Mouse (Mus musculus) bone marrow, adult 2 months (tissue): ENCODE measurements around the gene Qars. TPM values are rescaled to one million over a fixed set of nuclear protein-coding genes. Genes with fewer than 3 reads are reported as not detected.

Source experiments
- H3K27ac ChIP-seq: fragments of 200-500 bp; 2 replicates; pipeline ENCODE4 v1.5.1; 2012; ENCODE audit warnings: low read depth, mild to moderate bottlenecking, control low read depth, inconsistent platforms, low read length; ENCODE audit not compliant: control insufficient read depth, poor library complexity, insufficient read depth
- H3K4me1 ChIP-seq: fragments of 200-500 bp; 2 replicates; pipeline ENCODE4 v1.6.1; 2011; ENCODE audit warnings: low read length; ENCODE audit not compliant: control insufficient read depth, insufficient read depth
- H3K4me3 ChIP-seq: fragments of 200-500 bp; replicated peaks from 2 replicates; pipeline ENCODE3; 2011; ENCODE audit warnings: mild to moderate bottlenecking, low read depth, low read length, control low read depth; ENCODE audit not compliant: control insufficient read depth
- CTCF ChIP-seq: fragments of 200-500 bp; IDR thresholded peaks from 2 replicates; pipeline ENCODE4 v1.5.1; 2011; ENCODE audit warnings: low read length, control low read depth; ENCODE audit not compliant: control insufficient read depth, insufficient read depth
- POLR2A ChIP-seq: fragments of 200-500 bp; IDR thresholded peaks from 2 replicates; pipeline ENCODE4 v1.6.1; 2011; ENCODE audit warnings: low read depth, mild to moderate bottlenecking, control low read depth, low read length, borderline replicate concordance; ENCODE audit not compliant: control insufficient read depth
- WGBS: fragments of 180-500 bp; shearing (Covaris S2); methylation state at CpG from one replicate; pipeline ENCODE4 v1.1.7; 2018; 5-methylcytosine and 5-hydroxymethylcytosine counted together
- polyA plus RNA-seq: library from polyadenylated mRNA; stranded (reverse); fragments of >200 nt; gene quantifications from 2 replicates; pipeline ENCODE4 v1.2.4, GENCODE M21; 2011; ENCODE audit warnings: low replicate concordance; ENCODE audit not compliant: missing spikeins, insufficient read depth, insufficient read length

Qars gene
- polyA plus RNA-seq, 1 experiment: 170 TPM

DNA sequence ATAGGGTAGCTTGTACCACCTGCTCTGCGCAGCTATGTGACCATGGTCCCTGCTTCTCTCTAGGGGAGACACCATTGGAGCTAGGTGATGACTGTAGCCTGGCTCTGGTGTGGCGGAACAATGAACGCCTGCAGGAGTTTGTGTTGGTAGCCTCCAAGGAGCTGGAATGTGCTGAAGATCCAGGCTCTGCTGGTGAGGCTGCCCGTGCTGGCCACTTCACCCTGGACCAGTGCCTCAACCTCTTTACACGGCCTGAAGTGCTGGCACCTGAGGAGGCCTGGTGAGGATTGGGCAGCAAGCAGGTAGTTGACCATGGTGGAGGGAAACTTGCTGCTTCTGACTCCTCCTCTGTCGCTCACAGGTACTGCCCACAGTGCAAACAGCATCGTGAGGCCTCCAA lies 8.3 kb upstream of the Qars start:
- 94% methylated on average over 7 of the region's 7 CpGs for WGBS
- Histone ChIP-seq H3K4me3 (no peak overlapping the region), H3K27ac (no peak overlapping the region; the same call in 1 of the 2 replicates), H3K4me1 (no peaks in the 10 kb centered on the region)
- no peak for TF ChIP-seq POLR2A
- TF ChIP-seq CTCF: no peak

- H3K4me1 ChIP-seq: no peaks in the 10 kb centered on the region
- 94% methylated on average over 15 of the region's 15 CpGs for WGBS
- no peak overlapping the region for H3K4me3 ChIP-seq
- TF ChIP-seq POLR2A: no peak
- no peak for TF ChIP-seq CTCF
- H3K27ac ChIP-seq: no peak overlapping the region
Observed at GRCm38 (mm10) chr9:108499943-108500342, 7.6 kb upstream of the Qars start.

DNA sequence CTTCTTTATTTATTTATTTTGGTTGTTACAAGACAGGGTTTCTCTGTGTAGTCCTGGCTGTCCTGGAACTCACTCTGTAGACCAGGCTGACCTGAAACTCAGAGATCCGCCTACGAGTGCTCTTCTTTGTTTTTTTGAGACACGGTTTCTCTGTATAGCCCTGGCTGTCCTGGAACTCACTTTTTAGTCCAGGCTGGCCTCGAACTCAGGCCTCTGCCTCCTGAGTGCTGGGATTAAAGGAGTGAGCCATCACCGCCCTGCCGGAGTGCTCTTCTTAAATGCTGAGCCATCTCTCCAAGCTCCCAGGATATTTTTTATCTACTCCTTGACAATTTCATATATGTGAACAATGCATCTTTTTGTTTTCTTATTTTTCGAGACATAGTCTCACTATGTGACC lies 605 bp upstream of the Qars start:
- H3K4me3 ChIP-seq: no peak overlapping the region
- H3K4me1 ChIP-seq: no peaks in the 10 kb centered on the region; the same call in 1 of the 2 replicates
- no peak overlapping the region for H3K27ac ChIP-seq
- WGBS: 86% methylated on average over 7 of the region's 7 CpGs
- TF ChIP-seq CTCF: no peak
- no peak for TF ChIP-seq POLR2A

DNA sequence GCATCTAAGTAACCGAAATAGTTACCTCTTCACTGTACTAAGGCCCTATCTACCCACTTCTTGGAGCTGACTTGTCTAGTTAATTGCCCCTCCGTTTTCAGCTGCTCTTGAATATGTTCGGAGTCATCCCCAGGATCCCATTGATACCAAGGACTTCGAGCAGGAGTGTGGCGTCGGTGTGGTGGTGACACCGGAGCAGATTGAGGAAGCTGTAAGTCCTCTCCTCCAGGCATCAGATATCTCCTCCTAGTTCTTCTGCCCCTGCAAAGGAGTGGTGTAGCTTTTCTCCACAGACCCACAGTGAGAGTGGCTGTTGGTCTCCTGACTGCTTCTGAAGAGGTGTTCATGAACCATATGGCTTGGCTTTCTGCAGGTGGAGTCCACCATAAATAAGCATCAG lies 1.3 kb downstream of the Qars start:
- Histone ChIP-seq H3K4me1 (no peaks in the 10 kb centered on the region; the same call in 1 of the 2 replicates), H3K4me3 (no peak overlapping the region), H3K27ac (no peak overlapping the region)
- WGBS: 72% methylated on average over 7 of the region's 7 CpGs
- TF ChIP-seq POLR2A (no peak), CTCF (no peak)

DNA sequence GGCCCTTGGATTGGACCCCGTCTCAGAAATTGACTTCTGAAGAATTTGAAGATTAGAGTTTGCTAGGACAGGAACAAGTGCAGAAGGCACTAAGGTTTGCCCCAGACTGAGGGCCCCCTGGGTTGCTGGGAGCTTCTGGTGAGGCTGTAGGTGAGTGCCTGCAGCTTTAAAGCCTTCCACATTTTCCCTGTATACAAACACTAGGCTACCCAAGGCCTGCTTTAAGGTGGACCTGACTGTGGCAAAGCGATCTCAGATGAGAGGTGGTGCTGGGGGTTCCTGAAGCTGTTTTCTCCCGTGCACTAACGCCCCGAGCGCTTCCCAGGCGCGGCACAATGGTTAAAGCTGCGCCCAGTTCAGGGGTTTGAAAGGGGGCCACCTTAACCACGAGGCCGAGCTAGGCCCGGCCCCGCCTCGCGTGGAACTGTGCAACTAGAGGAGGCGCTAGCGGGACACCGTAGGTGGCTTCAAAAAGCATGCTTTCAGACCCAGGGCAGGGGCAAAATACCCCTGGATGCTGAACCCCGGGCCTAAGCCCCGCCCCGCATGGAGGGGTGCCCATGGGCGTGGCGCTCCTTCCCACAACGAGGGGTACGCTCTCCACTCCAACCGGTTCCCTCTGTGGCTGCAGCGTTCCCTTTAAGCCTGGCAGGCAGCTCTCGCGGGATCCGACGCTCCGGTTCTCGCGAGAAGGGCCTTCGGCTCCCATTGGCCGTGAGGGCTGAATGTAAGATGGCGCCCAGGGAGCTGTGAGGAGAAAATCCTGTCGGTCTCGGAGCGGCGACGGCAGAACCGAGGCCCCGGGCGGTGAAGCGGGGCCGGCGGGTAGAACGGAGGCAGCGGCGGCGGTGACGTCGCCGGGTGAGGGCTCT lies 9.1 kb downstream of the Qars start, which contains the start of gene Qrich1:
Qrich1 (plus strand) TSS at position 427 of the 872 bp plus-strand sequence.
- 2% methylated on average over 55 of the region's 55 CpGs for WGBS
- H3K27ac ChIP-seq: peak within 1 kb of the TSS; percentile 99
- H3K4me3 ChIP-seq: peak within 1 kb of the TSS; percentile 74
- H3K4me1 ChIP-seq: no peaks in the 10 kb centered on the region
- 0 out of 2 replicates have a peak, but pooled peaks have one; percentile 0 for TF ChIP-seq CTCF
- TF ChIP-seq POLR2A: peak; percentile 97; the same call in 1 of the 2 replicates

DNA sequence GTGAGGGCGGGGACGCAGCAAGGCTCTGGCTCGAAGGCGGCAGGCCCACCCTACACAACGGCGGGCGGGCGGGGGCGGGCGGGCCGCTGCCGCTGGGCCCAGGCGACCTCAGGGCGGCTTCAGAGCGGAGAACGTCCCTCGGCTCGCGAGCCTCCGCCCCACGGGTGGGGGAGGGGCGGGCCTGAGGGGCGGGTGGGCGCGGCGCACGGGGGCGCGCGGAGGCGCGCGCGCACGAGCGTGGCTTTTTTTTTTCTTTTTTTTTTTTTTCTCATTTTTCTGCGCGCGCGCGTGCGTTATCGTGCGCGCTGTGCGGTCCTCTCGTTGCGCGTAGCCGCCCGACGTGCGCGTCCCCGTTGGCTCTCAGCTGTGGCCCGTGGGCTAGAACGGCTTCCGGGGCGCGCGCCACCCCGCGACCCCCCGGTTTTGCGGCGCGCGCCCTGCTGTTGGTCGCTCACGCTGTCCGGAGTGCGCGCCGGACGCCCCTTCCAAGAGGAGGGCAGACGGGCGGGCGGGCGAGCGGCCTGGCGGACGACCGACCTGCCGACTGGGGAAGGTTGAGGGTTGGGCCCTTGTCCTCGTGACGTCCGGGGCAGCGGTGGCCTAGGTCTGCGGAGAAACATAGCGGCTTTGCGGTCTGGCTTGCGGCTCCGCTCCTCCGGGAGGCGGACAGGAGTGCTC lies 9.9 kb downstream of the Qars start:
- Histone ChIP-seq H3K27ac (peak overlapping the region; percentile 99), H3K4me3 (peak overlapping the region; percentile 74), H3K4me1 (no peaks in the 10 kb centered on the region)
- TF ChIP-seq POLR2A (no peak), CTCF (no peak)
- 1% methylated on average over 83 of the region's 95 CpGs for WGBS

GRCm38 (mm10) chr9:108517931-108518332 lies 10.4 kb downstream of the Qars start:
- under 1% methylated on average over 13 of the region's 13 CpGs for WGBS
- Histone ChIP-seq H3K4me3 (peak overlapping the region; percentile 74), H3K4me1 (no peaks in the 10 kb centered on the region), H3K27ac (peak overlapping the region; percentile 91)
- TF ChIP-seq POLR2A (no peak), CTCF (no peak)

DNA sequence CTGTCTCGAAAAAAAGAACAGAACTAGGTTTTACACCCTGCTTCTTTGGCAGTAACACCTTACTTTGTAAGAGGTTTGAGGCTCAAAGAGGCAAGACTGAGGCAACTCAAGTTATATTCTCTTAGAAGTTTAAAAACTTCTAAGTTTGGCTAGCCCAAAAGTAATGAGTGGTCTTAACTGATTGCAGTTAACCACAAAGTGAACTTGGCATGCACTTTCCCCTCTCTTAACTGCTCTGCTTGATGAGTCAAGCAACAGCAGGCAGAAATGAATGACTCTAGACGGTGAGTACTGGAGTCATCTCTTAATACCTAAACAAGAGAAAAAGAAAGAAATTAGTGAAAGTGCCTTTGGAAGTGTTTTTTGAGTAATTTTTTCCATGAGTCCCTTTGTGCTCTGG lies 14.1 kb downstream of the Qars start:
- TF ChIP-seq CTCF: no peak
- no peak for TF ChIP-seq POLR2A
- WGBS: 64% methylated on average over 2 of the region's 2 CpGs
- no peak overlapping the region for H3K27ac ChIP-seq
- H3K4me1 ChIP-seq: no peaks in the 10 kb centered on the region
- H3K4me3 ChIP-seq: no peak overlapping the region
